Mouse (Mus musculus) retina, embryonic 14.5 days (tissue): ENCODE results near the gene Klf2.

ENCODE experiments used
- DNase-seq: peaks from one replicate; pipeline ENCODE4 v3.0.0-alpha.2; 2015; ENCODE audit warnings: low spot score

Gene Klf2

GRCm38 (mm10) chr8:72318801-72319322 is at the start of gene Klf2:
Klf2 (plus strand) TSS chr8:72319033.
- peak; percentile 83 for DNase-seq

- no peak for DNase-seq
Observed at GRCm38 (mm10) chr8:72270606-72271005, 48.2 kb upstream of the Klf2 start.

GRCm38 (mm10) chr8:72271051-72271660 is 47.7 kb upstream of the Klf2 start:
- no peak for DNase-seq

GRCm38 (mm10) chr8:72271691-72272090 is 47.1 kb upstream of the Klf2 start:
- DNase-seq, result no peak

- peak; percentile 56 for DNase-seq
Observed at GRCm38 (mm10) chr8:72272361-72272760, 46.5 kb upstream of the Klf2 start.

GRCm38 (mm10) chr8:72273111-72273770 is 45.6 kb upstream of the Klf2 start:
- DNase-seq, result no peak

- DNase-seq, result no peak
Observed at GRCm38 (mm10) chr8:72273807-72274206, 45.0 kb upstream of the Klf2 start.

- no peak for DNase-seq
Observed at GRCm38 (mm10) chr8:72277244-72277643, 41.6 kb upstream of the Klf2 start.

- DNase-seq, result no peak
Observed at GRCm38 (mm10) chr8:72279151-72279550, 39.7 kb upstream of the Klf2 start.

- DNase-seq, result no peak
Observed at GRCm38 (mm10) chr8:72281634-72282033, 37.2 kb upstream of the Klf2 start.

- DNase-seq, result no peak
Observed at GRCm38 (mm10) chr8:72285285-72285684, 33.5 kb upstream of the Klf2 start.

- no peak for DNase-seq
Observed at GRCm38 (mm10) chr8:72289051-72289450, 29.8 kb upstream of the Klf2 start.

- no peak for DNase-seq
Observed at GRCm38 (mm10) chr8:72291104-72291503, 27.7 kb upstream of the Klf2 start.

- no peak for DNase-seq
Observed at GRCm38 (mm10) chr8:72293309-72293708, 25.5 kb upstream of the Klf2 start.

GRCm38 (mm10) chr8:72295125-72295524 is 23.7 kb upstream of the Klf2 start:
- DNase-seq, result no peak

GRCm38 (mm10) chr8:72295679-72296078 is 23.2 kb upstream of the Klf2 start:
- no peak for DNase-seq

GRCm38 (mm10) chr8:72296561-72296960 is 22.3 kb upstream of the Klf2 start:
- no peak for DNase-seq

GRCm38 (mm10) chr8:72298928-72299327 is 19.9 kb upstream of the Klf2 start:
- no peak for DNase-seq

GRCm38 (mm10) chr8:72300654-72301400 is 18.0 kb upstream of the Klf2 start:
- no peak for DNase-seq

- DNase-seq, result no peak
Observed at GRCm38 (mm10) chr8:72301497-72301896, 17.3 kb upstream of the Klf2 start.

- no peak for DNase-seq
Observed at GRCm38 (mm10) chr8:72302986-72303612, 15.7 kb upstream of the Klf2 start.

- no peak for DNase-seq
Observed at GRCm38 (mm10) chr8:72303633-72304032, 15.2 kb upstream of the Klf2 start.
